Mouse (Mus musculus): Measurements from ENCODE around the gene Zdhhc19.

- no peak for TF ChIP-seq ZNF384 (IDR thresholded peaks at IDR 0.05; ENCODE audit: low read depth, low read length)
- no peak for TF ChIP-seq ZC3H11A (IDR thresholded peaks at IDR 0.05; ENCODE audit: borderline replicate concordance, low read depth, low read length)
- TF ChIP-seq MAFK (IDR thresholded peaks at IDR 0.05; ENCODE audit: insufficient read depth, low read depth, low read length): no peak
Observed at GRCm38 (mm10) chr16:32487234-32488111, 8.6 kb upstream of the Zdhhc19 start, which contains the start of gene Slc51a.
